In the genomic region with DNA sequence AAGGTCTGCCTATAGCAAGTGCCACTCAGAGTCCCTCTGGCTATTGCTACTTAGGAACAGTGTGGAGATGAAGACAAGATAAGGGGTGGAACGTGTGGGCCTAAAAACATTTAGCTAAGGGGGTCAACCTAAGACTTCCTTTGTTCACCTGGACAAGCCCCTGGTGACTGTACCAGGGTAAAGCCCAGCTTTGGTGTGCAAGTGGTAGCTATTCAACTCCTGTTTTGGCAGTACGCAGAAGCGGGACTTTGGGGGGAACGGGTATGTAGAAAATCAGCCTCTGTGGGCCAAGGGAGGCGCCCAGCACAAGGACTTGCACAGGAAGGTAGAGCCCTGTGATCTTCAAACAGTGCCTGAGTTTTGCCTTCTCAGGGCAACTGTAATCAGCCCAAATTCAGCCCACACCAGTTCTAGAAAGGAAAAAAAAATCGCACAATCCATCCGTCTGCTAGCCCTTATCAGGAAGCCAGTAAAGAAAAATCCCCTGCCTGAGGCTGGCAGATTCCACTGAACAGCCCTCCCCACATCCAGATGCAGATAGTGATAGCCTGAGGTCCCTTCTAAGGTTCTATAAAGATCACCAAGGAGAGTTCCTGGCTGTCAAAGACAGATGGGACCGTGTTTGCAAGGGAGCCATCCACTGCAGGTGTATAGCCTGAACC, we compare ENCODE assay signal across 11 mouse cellular contexts. TPM values are rescaled to one million over a fixed set of nuclear protein-coding genes. Genes with fewer than 3 reads are reported as not detected.
DNase-seq lines count a peak whose midpoint lies in the region; ATAC-seq and TF ChIP-seq lines count a peak whose summit lies in the region.
"Had no signal": no experiment of that assay in that cellular context is flagged by ENCODE, and none has a peak within 500 bp of the region (broad histone marks: within the 10 kb centered on the region; RNA-seq: fewer than 3 reads in every experiment).

No protein-coding gene starts in this region.

- H3K27me3 ChIP-seq in midbrain, embryonic 10.5 days (ENCODE audit: low read depth, poor library complexity, severe bottlenecking), result no peaks in the 10 kb centered on the region
- no peaks in the 10 kb centered on the region for H3K27me3 ChIP-seq in midbrain, embryonic 15.5 days (replicated peaks)
- H3K27me3 ChIP-seq in liver, embryonic 11.5 days (replicated peaks; ENCODE audit: control insufficient read depth, insufficient read depth, low read length), result no peaks in the 10 kb centered on the region
- H3K27me3 ChIP-seq in stomach, embryonic 16.5 days (ENCODE audit: control insufficient read depth, insufficient read depth, low read length), result no peaks in the 10 kb centered on the region

- intact Hi-C loops in gastrocnemius, adult 2 months (cut with DNase I), result loop anchor here (2.0 kb wide), 1 partner anchor 19 kb away; the partner anchor contains the start of genes Cdc25b and Spef1
- intact Hi-C loops in left cerebral cortex, postnatal 36 days (cut with DNase I), result no loop called here

- H3K9ac ChIP-seq in midbrain, embryonic 15.5 days, result no peak overlapping the region
- H3K9ac ChIP-seq in liver, embryonic 11.5 days (ENCODE audit: low read depth, low read length), result peak overlapping the region; percentile 51
- H3K9ac ChIP-seq in stomach, embryonic 16.5 days (ENCODE audit: low read length), result no peak overlapping the region

- no peak overlapping the region for H3K4me2 ChIP-seq in midbrain, embryonic 15.5 days
- H3K4me2 ChIP-seq in liver, embryonic 11.5 days, result peak overlapping the region; percentile 55
- H3K4me2 ChIP-seq in stomach, embryonic 16.5 days (ENCODE audit: low read depth, low read length), result no peak overlapping the region; the same call in 1 of the 2 replicates

- H3K9me3 ChIP-seq in midbrain, embryonic 10.5 days (replicated peaks), result no peaks in the 10 kb centered on the region
- no peaks in the 10 kb centered on the region for H3K9me3 ChIP-seq in midbrain, embryonic 15.5 days
- H3K9me3 ChIP-seq in liver, embryonic 11.5 days (ENCODE audit: control insufficient read depth, low read length), result no peaks in the 10 kb centered on the region
- H3K9me3 ChIP-seq in stomach, embryonic 16.5 days (replicated peaks; ENCODE audit: control insufficient read depth, low read length), result no peaks in the 10 kb centered on the region

- no peak overlapping the region; the same call in 1 of the 2 replicates for H3K4me3 ChIP-seq in gastrocnemius, adult 2 months
- no peak overlapping the region for H3K4me3 ChIP-seq in midbrain, embryonic 10.5 days
- no peak overlapping the region for H3K4me3 ChIP-seq in midbrain, embryonic 15.5 days
- H3K4me3 ChIP-seq in liver, embryonic 11.5 days (ENCODE audit: low read depth, low read length), result no peak overlapping the region
- H3K4me3 ChIP-seq in stomach, embryonic 16.5 days (replicated peaks; ENCODE audit: low read length), result no peak overlapping the region

- no peak for ATAC-seq in midbrain, embryonic 15.5 days (replicated peaks)
- peak; percentile 82 for ATAC-seq in liver, embryonic 11.5 days (replicated peaks; ENCODE audit: low FRiP score)
- ATAC-seq in stomach, embryonic 16.5 days (ENCODE audit: insufficient read depth, low FRiP score), result no peak
- ATAC-seq: inflammation-experienced regulatory T-cells, adult 6 months had no signal

- WGBS in midbrain, embryonic 10.5 days, result 86% methylated on average over 8 of the region's 8 CpGs
- 86% methylated on average over 8 of the region's 8 CpGs for WGBS in midbrain, embryonic 15.5 days
- WGBS in liver, embryonic 11.5 days, result 37% methylated on average over 8 of the region's 8 CpGs
- 77% methylated on average over 8 of the region's 8 CpGs for WGBS in stomach, embryonic 16.5 days

- peak overlapping the region; percentile 87 for H3K27ac ChIP-seq in gastrocnemius, adult 2 months
- H3K27ac ChIP-seq in midbrain, embryonic 10.5 days (replicated peaks), result 0 out of 2 replicates have a peak overlapping the region, but pooled peaks have one; percentile 9
- H3K27ac ChIP-seq in midbrain, embryonic 15.5 days, result no peak overlapping the region
- H3K27ac ChIP-seq in liver, embryonic 11.5 days (ENCODE audit: low read depth, low read length), result peak overlapping the region; percentile 96
- H3K27ac ChIP-seq in stomach, embryonic 16.5 days (ENCODE audit: low read length), result peak overlapping the region; percentile 93

- H3K4me1 ChIP-seq in midbrain, embryonic 10.5 days, result peaks cover 23% of the 10 kb centered on the region
- H3K4me1 ChIP-seq in midbrain, embryonic 15.5 days, result peaks cover 10% of the 10 kb centered on the region
- peaks cover 44% of the 10 kb centered on the region for H3K4me1 ChIP-seq in liver, embryonic 11.5 days (replicated peaks; ENCODE audit: control insufficient read depth, insufficient read depth, low read length)
- peaks cover 29% of the 10 kb centered on the region for H3K4me1 ChIP-seq in stomach, embryonic 16.5 days (ENCODE audit: control insufficient read depth, insufficient read depth, low read length)

- peaks cover 20% of the 10 kb centered on the region for H3K36me3 ChIP-seq in midbrain, embryonic 10.5 days
- H3K36me3 ChIP-seq in midbrain, embryonic 15.5 days (replicated peaks), result no peaks in the 10 kb centered on the region
- no peaks in the 10 kb centered on the region for H3K36me3 ChIP-seq in liver, embryonic 11.5 days (ENCODE audit: control insufficient read depth, insufficient read depth, low read length)
- no peaks in the 10 kb centered on the region for H3K36me3 ChIP-seq in stomach, embryonic 16.5 days (ENCODE audit: control insufficient read depth, insufficient read depth, low read length)

- no peak for DNase-seq in gastrocnemius, adult 2 months
- DNase-seq in gastrocnemius, adult 8-10 months (ENCODE audit: low spot score in 2 of 2), result no peak
- DNase-seq in midbrain, embryonic 10.5 days (ENCODE audit: low spot score), result no peak
- DNase-seq in liver, embryonic 11.5 days (ENCODE audit: low spot score), result peak; percentile 53
- DNase-seq in thymus, postnatal 25 days, result no peak
- DNase-seq in left cerebral cortex, postnatal 36 days (ENCODE audit: low spot score in 2 of 2), result no peak
- DNase-seq: cerebellum, adult 9-10 months; heart, postnatal 14 days had no signal

- TF ChIP-seq CTCF in gastrocnemius, adult 2 months (IDR thresholded peaks at IDR 0.05), result no peak

RNA-seq across cellular contexts. Expression of gene Ap5s1, which starts 1.2 kb away (rescaled TPM):
- total RNA-seq in gastrocnemius, adult 2 months (2021), result 10 to 100 TPM; 15.6 to 21.0 TPM
- total RNA-seq in gastrocnemius, adult 8-10 months (2022), result 10 to 100 TPM; 10.7 to 21.6 (median 18.7) TPM
- 25.9 and 28.9 TPM in 2 replicates for polyA plus RNA-seq in midbrain, embryonic 10.5 days (2016; fragmentation: Nextera tagmentation; extraction: Ambion mirVana)
- 36.5 and 37.5 TPM in 2 replicates for polyA plus RNA-seq in midbrain, embryonic 15.5 days (2015; fragmentation: Nextera tagmentation; extraction: Ambion mirVana)
- polyA plus RNA-seq in liver, embryonic 11.5 days (2014; fragmentation: Nextera tagmentation; extraction: Ambion mirVana), result 18.1 and 19.2 TPM in 2 replicates
- 25.7 and 26.4 TPM in 2 replicates for polyA plus RNA-seq in stomach, embryonic 16.5 days (2015; fragmentation: Nextera tagmentation; extraction: Ambion mirVana)
- 10 to 100 TPM; 21.3 to 30.7 TPM for total RNA-seq in left cerebral cortex, postnatal 36 days (2021)

RNA-seq across cellular contexts. Expression of gene Spef1, which starts 18.6 kb away (rescaled TPM):
- total RNA-seq in gastrocnemius, adult 2 months (2021), result 1 to 10 TPM; 1.3 to 1.6 TPM
- total RNA-seq in gastrocnemius, adult 8-10 months (2022), result 1 to 10 TPM in 3 of 4 experiments, under 1 TPM in 1; 0.94 to 1.7 (median 1.5) TPM
- 3.7 and 6.3 TPM in 2 replicates for polyA plus RNA-seq in midbrain, embryonic 10.5 days (2016; fragmentation: Nextera tagmentation; extraction: Ambion mirVana)
- polyA plus RNA-seq in midbrain, embryonic 15.5 days (2015; fragmentation: Nextera tagmentation; extraction: Ambion mirVana), result 10.6 and 11.3 TPM in 2 replicates
- 1.3 and 1.5 TPM in 2 replicates for polyA plus RNA-seq in liver, embryonic 11.5 days (2014; fragmentation: Nextera tagmentation; extraction: Ambion mirVana)
- 3.6 and 4.8 TPM in 2 replicates for polyA plus RNA-seq in stomach, embryonic 16.5 days (2015; fragmentation: Nextera tagmentation; extraction: Ambion mirVana)
- 10 to 100 TPM in 1 of 2 experiments, 1 to 10 TPM in 1; 9.7 to 10.8 TPM for total RNA-seq in left cerebral cortex, postnatal 36 days (2021)

RNA-seq across cellular contexts. Expression of gene Cdc25b, which starts 18.9 kb away (rescaled TPM):
- total RNA-seq in gastrocnemius, adult 2 months (2021), result 1 to 10 TPM; 1.5 TPM
- total RNA-seq in gastrocnemius, adult 8-10 months (2022), result 1 to 10 TPM; 1.2 to 2.3 (median 1.9) TPM
- 117 and 140 TPM in 2 replicates for polyA plus RNA-seq in midbrain, embryonic 10.5 days (2016; fragmentation: Nextera tagmentation; extraction: Ambion mirVana)
- 23.9 and 27.0 TPM in 2 replicates for polyA plus RNA-seq in midbrain, embryonic 15.5 days (2015; fragmentation: Nextera tagmentation; extraction: Ambion mirVana)
- 76.4 and 85.4 TPM in 2 replicates for polyA plus RNA-seq in liver, embryonic 11.5 days (2014; fragmentation: Nextera tagmentation; extraction: Ambion mirVana)
- 72.3 and 72.8 TPM in 2 replicates for polyA plus RNA-seq in stomach, embryonic 16.5 days (2015; fragmentation: Nextera tagmentation; extraction: Ambion mirVana)
- 10 to 100 TPM; 13.9 to 22.8 TPM for total RNA-seq in left cerebral cortex, postnatal 36 days (2021)

RNA-seq across cellular contexts. Expression of gene Cenpb, which starts 25.8 kb away (rescaled TPM):
- total RNA-seq in gastrocnemius, adult 2 months (2021), result 10 to 100 TPM; 67.7 to 70.1 TPM
- 10 to 100 TPM; 77.4 to 89.0 (median 82.6) TPM for total RNA-seq in gastrocnemius, adult 8-10 months (2022)
- 9.0 and 10.6 TPM in 2 replicates for polyA plus RNA-seq in midbrain, embryonic 10.5 days (2016; fragmentation: Nextera tagmentation; extraction: Ambion mirVana)
- 16.0 and 16.4 TPM in 2 replicates for polyA plus RNA-seq in midbrain, embryonic 15.5 days (2015; fragmentation: Nextera tagmentation; extraction: Ambion mirVana)
- 3.8 and 4.9 TPM in 2 replicates for polyA plus RNA-seq in liver, embryonic 11.5 days (2014; fragmentation: Nextera tagmentation; extraction: Ambion mirVana)
- 9.2 and 10.4 TPM in 2 replicates for polyA plus RNA-seq in stomach, embryonic 16.5 days (2015; fragmentation: Nextera tagmentation; extraction: Ambion mirVana)
- total RNA-seq in left cerebral cortex, postnatal 36 days (2021), result 10 to 100 TPM; 75.1 to 88.0 TPM

RNA-seq across cellular contexts. Expression of gene Mavs, which starts 28.2 kb away (rescaled TPM):
- 10 to 100 TPM; 40.0 to 56.9 TPM for total RNA-seq in gastrocnemius, adult 2 months (2021)
- 10 to 100 TPM; 39.9 to 46.3 (median 43.4) TPM for total RNA-seq in gastrocnemius, adult 8-10 months (2022)
- 20.6 and 21.4 TPM in 2 replicates for polyA plus RNA-seq in midbrain, embryonic 10.5 days (2016; fragmentation: Nextera tagmentation; extraction: Ambion mirVana)
- polyA plus RNA-seq in midbrain, embryonic 15.5 days (2015; fragmentation: Nextera tagmentation; extraction: Ambion mirVana), result 5.7 and 7.6 TPM in 2 replicates
- polyA plus RNA-seq in liver, embryonic 11.5 days (2014; fragmentation: Nextera tagmentation; extraction: Ambion mirVana), result 29.7 and 30.0 TPM in 2 replicates
- polyA plus RNA-seq in stomach, embryonic 16.5 days (2015; fragmentation: Nextera tagmentation; extraction: Ambion mirVana), result 23.7 and 29.3 TPM in 2 replicates
- total RNA-seq in left cerebral cortex, postnatal 36 days (2021), result 1 to 10 TPM; 6.5 to 6.9 TPM
